Mouse (Mus musculus) megakaryocyte-erythroid progenitor cell, adult 5-6 weeks (primary cell): ENCODE data around the gene Kif27. TPM values are rescaled to one million over a fixed set of nuclear protein-coding genes. Genes with fewer than 3 reads are reported as not detected.
A peak's percentile ranks its signal among the peaks of the same experiment; 100 is the strongest.
"Not testable (repeated sequence)": the region's sequence is repeated elsewhere in the genome, so short reads cannot be mapped to it uniquely, and the experiment has no call there.

ENCODE experiments used
- ATAC-seq: replicated peaks from 2 replicates; pipeline ENCODE4 v1.8.0; 2016; ENCODE audit warnings: mild to moderate bottlenecking, inconsistent platforms; ENCODE audit not compliant: severe bottlenecking, poor library complexity, low FRiP score, low TSS enrichment
- total RNA-seq, 2 experiments: library from RNA; stranded (forward) in 1 of 2; stranded (reverse) in 1 of 2; fragments of 200-1000, 215-1000 nt in 1 of 2; fragments of >200 nt in 1 of 2; fragmentation: Nextera tagmentation in 1 of 2; gene quantifications; 2 replicates each; pipeline ENCODE4 v1.2.3; 2014 to 2017

The Kif27 gene
- total RNA-seq, 2 experiments from 2014 or later, result 0.75 TPM; not detected in 1

DNA sequence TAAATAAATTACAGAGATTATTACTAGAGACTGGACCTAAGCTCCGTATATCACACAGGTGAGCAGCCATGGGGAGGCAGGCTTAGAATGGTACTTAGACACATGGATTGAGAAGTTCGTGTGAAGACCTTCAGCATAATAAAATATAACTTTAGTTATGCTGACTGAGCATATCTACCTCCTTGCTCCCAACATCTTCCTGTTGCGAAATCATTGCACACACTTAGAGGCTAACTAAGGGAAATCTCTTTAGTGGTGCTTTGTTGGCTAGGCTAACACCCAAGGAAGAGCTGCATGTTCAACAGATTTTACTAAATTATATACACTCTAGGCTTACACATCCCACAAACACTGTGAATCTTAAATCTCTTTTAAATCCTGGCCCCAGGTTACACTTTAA is 7.5 kb upstream of the Kif27 start:
- no peak for ATAC-seq

DNA sequence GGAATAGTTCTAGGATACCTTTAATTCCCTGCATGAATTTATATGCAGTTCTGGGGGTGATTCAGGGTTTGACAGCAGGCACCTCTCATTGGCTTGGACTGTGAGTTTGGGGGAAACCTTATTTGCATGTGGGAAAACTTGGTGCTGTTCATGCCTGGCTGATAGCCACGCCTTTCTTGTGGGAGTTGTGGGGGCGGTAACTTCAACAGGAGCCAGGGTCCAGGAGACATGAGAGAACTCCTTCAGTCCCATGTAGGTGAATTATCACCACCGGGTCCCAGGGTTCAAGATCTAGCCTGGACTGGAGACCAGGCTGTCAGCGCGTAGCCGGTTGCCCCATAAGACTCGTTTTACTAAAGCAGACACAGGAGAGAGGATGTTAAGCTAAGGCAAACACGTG is 6.3 kb upstream of the Kif27 start:
- ATAC-seq, result not testable (repeated sequence)

DNA sequence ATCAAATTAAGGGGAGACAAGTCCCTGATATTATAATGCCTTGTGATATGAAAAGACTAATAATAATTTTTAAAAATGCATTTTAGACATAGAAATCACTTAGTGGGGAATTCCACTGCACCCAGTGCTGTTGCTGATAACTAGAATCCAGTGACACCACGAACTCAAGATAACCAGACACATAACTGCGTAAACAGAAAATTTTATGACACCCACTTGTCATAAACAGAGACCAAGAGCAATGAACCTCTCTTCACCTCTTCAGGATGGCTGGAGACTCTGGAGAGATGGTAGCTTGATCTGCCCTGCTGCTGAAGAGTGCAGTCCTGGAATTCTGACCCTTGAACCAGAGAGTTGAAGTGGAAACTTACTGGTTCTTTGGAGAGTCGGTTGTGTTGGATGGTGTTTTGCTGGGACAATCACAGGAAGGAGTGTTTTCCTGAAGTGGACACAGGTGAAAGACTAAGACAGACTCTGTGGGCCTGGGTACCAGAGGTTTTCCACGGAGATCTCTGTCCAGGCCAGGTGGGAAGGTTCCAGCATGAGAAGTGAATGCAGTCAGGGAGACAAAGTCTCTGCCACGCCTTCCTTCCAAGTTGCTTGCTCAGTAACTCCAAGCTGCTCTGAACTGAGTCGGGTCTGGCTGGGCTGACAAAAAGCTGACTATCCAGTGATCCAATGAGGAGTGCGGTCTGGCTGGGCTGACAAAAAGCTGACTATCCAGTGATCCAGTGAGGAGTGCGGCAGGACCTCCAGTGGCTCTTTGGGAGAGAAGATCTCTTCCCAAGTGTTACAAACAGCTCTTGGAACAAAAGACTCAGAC is 5.6 kb upstream of the Kif27 start:
- peak; percentile 77 for ATAC-seq

DNA sequence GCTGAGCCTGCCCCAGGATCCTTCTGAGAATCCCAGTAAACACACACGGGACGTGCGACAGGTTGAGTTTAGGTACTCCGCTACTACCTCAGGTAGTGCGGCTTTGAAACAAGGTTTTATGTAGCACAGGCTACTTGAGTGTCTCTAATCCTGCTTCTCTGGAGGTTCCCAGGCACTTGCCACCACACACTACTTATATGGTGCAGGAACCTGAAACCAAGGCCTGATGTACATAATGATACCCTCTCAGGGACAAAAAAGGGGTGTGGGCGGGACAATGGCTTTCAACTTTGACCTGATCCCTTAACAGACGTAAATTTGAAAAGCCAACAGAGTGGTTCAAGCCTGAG is 357 bp upstream of the Kif27 start:
- peak; percentile 61; the same call in 1 of the 2 replicates for ATAC-seq

DNA sequence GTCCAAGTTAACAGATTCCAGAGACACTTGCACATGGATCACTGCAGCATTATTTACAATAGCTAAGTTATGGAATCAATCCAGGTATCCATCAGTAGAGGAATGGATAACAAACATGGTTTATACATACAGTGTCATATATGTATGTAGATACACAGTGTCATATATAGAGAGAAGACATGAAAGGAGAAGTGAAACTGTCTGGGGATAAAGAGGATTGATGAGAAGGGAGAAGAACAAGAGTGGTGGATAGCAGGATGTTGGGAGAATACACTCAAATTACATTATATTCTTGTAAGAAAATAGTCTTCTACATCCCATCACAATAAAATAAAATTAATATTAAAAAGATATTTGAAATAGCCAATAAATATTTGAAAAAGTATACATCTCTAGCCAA is 5.9 kb downstream of the Kif27 start:
- no peak for ATAC-seq

DNA sequence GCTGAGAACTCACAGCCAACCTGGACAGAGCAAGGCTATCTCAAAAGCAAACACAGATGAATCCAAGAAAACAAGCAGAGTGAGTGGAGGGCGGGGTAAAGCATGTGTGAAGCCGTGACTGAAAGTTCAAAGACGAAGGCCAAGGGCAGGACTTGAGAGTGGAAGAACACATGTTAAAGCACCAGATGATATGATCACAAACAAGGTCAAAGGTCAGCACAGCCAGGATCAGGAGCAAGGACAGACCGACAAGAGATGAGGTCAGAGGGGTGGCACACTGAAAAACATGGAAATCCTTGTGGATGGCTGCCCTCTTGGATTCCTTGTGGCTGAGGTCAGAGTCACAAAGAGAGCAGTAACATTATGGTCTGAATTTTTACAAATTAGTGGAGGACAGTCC is 8.3 kb downstream of the Kif27 start:
- no peak for ATAC-seq

DNA sequence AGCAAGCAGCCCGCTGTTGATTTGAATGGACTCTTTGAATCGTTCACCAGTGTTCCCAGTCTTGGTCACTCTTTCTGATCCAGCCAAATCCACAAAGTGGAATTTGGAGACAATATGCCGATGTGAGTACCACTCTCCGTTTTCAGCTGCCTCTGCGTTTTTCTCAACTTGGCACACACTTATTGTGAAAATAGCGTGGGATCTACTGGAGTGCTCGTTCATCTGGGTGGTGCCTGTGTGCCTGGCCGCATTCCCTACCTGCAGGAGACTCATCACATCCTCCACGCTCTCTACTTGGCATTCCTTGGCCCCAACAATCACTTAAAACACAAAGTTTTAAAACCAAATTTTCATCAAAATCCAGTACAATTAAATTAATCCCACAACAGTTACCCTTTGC is 14.4 kb downstream of the Kif27 start:
- no peak for ATAC-seq

DNA sequence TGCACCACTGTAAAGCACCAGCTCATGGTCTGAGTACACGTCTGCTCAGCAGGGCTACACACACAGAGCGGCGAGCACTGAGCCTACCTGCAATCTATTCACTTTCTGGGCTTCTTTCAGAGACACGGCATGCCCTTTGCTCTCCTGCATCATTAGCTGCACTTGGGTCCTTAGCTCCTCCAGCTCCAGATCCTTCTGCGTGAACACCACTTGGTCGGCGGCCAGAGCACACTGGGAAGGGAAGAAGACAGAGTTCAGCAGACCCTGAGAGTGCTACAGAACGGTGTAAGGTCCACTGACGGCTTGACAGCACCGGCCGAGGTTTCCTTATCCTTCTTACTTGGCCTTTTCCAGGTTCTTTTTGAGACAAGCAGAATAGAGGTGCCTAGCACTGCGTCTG is 21.5 kb downstream of the Kif27 start:
- ATAC-seq, result no peak

DNA sequence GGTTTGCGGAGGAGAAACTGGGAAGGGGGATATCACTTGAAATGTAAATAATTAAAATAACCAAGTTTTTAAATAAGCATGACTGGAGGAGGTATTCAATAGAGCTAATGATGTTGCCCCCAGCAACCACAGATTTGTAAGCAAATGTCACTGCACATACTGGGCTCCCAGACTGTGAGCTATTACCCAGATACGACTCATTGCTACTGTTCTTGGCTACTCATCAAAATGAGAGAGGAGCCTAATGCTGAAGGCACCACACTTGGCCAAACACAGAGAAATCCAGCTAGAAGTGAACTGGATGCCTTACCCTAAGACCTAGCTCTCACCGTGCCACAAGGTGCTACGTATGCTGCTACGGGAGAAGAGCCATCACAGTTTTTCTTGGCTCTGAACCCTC is 24.8 kb downstream of the Kif27 start:
- no peak for ATAC-seq

DNA sequence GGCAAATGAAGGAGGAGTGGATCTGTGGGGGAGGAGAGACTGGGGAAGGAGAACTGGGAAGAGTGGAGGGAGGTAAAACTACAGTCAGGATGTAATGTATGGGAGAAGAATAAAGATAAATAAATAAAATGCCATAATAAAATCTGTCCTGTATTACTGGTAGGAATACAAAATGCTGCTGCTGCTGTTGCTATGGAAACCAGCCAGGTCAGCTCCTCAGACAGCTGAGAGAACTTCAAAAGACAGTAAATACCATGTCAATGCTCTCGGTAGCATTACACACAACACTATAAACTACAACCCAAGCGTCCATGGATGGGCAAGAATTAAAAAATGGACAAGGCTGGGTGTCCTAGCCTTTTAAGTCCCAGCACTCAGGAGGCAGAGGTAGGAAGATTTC is 41.2 kb downstream of the Kif27 start:
- ATAC-seq, result no peak

DNA sequence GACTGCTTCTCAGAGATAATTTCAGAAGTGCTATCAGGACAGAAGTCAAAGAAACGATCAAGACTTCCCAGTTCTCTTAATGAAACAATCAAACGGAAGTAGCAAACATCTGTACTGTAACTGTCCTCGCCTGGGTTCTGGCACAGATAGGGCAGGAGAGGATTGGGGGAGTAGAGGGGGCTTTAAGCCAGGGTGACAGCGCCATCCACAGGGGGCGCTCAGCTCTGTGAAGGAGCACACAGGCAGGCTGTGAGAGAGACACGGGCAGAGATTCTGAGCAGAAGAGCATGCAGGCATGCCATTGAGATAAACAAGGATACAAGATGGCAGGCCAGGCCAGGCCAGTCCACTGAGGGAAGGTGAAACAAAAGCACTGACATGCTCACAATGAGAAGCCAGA is 43.9 kb downstream of the Kif27 start:
- peak; percentile 87 for ATAC-seq

DNA sequence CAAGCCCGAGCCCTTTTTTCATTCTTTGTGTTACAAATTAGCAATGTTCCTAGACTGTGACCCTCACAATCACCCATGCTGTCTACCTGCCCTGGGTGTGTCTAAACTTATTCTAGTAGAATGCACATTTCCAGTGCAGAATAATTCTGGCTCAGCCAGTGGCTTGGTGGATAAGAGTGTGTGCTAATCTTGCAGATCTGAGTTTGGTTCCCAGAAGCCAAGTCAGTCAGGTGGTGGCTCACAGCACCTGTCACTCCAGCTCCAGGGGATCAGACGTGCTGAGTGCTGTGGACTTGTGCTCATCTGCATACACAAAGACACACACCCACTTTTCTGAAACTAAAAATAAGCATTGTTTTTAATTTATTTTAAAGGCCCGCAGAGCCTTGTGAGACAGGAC is 45.2 kb downstream of the Kif27 start:
- 0 out of 2 replicates have a peak, but pooled peaks have one; percentile 40 for ATAC-seq

DNA sequence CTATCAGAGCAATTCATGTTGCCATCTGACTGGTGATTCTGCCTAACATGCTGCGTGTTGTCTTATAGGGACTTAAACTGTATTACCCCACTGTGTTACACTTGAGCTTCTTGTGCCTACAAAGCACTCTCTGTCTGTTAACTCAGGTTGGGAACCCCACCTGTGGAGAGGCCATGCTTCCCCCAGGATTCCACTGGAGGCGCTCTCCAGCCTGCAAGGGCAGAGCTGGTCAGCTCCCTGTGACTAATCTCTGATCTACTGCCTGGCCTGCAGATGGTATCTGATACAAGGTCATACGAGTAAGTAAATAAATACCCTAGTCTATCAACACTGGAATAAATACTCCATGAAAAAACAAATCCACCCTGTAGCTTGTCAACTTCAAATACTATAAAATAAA is 47.6 kb downstream of the Kif27 start:
- ATAC-seq, result no peak

DNA sequence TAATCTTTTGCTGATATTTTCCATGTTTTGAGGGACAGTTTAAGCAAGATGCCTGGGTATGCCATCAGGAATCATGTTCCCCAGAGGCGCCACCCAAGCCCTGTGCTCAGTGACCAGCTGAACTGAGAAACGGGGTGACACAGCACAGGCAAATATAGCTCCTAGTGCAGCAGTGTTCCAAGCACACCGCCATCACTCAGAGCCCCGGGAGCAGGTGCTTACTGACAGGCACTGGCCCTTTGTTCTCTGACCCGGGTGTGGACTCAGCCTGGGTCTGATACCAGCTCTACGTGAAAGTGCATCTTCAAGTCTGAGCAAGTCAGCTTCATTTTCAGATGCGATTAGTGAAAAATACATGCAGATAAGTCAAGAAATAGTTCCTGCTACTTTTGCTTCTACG is 49.4 kb downstream of the Kif27 start:
- no peak for ATAC-seq

DNA sequence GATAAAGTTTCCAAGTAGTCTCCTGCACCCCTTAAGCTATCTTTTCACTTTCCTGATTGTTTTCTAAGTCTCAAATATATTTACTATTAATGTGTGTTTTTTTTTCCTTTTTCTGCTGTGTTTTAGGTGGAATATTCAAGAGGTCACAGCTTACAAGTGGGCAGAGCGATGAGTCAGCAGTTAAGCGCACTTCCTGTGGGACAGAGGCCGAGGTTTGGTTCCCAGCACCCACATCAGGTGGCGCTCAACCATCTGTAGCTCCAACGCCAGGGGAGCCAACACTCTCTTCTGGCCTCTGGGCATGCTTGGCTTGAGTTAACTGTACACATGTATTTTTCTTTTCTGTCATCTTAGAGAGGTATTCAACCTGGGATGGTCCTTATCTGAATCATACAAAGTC is 51.5 kb downstream of the Kif27 start:
- no peak for ATAC-seq

DNA sequence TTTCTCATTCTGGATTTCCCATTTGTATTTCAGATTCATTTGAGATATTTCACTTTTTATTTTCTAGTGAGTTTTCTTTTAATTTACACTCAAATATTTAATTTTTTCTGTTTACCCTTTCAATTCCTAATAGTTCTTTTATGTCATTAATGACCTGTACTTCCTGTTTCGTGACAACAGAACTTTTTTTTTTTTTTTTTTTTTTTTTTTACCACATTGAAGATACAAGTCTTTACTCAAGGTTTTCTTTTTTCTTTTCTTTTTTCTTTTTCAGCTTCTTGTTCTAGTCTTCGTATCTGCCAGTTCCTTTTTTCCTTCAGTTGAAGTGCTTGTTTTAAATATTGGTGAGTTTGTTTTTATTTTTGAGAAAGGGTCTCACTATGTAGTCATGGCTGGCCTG is 53.7 kb downstream of the Kif27 start:
- ATAC-seq, result no peak

DNA sequence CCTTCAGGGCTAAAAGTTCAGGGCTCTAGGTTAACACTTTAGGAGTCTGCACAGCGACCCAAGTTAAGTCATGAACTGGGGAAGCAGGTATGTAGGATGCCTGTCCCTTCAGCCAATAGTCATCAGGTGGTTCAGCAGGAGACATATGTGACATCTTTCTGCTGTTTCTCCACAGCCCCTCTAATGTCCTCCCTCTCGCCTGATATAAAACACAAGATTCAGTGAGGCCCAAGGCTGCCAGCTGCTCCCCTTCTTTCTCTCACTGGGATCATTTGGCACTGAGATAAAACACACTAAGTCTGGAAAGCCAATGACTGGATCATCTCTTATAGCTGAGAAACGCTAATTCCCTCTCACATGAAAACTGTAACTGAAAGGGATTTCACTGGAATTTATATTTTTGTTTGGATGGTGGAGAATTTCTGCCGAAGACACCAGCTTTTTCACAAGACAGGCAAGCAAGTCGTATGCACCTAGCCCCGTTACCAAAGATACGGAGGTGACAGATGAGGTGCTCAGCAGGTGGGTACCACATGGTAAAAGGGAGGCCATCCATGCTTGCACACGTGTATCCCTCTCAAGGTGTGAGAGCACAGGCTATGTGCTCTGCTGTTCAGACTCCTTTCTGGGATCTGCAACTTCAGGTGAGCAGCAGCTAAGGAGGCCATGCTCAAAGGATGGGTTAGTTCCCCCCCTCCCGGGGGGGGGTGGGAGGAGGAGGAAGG is 56.3 kb downstream of the Kif27 start:
- no peak for ATAC-seq

DNA sequence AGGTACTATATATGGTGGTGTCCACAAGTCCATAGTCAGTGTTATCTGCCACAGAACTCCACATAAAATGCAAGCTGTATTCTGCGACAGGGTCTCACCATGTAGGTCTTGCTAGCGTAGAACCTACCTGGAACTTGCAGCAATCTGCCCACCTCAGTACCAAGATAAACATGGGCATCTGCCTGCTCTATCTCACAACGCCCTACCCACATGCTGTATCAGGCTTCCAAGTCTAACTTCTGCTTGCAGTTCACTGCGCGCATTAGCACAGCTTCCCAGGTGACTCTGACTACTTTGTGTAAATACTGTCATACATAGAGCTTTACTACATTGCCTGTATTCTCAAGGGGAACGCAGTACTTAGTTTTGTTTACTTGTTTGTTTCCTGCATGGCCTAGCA is 57.0 kb downstream of the Kif27 start:
- no peak for ATAC-seq

DNA sequence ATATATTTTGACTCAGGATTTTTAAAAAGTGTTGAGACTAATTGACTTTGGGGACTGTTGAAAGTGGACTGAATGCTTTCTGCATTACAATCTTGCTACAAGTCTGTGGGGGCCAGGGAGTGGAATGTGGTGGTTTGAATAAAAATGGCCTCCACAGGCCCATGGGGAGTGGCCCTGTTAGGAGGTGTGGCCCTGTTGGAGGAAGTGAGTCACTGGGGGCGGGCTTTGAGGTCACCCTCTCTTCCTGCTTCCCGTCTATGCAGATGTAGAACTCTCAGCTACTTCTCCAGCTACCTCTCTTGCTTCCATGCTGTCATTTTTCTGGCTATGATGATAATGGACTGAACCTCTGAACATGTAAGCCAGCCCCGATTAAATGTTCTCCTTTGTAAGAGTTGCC is 60.2 kb downstream of the Kif27 start:
- ATAC-seq, result no peak

DNA sequence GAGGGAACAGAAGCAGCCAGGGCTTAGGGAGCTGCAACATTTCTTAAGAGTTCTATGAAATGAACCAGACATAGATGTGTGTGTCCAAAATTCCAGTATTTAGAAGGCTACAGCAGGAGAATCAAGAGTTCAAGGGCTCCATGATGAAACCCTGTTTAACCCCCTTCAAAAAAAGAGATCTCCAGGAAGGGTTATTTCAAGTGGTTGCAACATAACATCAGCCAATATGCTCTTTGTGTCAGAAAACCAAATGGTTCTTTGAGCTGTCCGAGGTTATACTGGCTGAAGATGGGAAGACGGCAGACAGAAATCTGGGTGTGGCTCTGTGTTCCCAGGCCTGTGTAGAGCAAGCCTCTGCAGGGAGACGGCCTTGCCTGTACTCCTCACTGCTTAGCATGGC is 63.3 kb downstream of the Kif27 start:
- ATAC-seq, result no peak

DNA sequence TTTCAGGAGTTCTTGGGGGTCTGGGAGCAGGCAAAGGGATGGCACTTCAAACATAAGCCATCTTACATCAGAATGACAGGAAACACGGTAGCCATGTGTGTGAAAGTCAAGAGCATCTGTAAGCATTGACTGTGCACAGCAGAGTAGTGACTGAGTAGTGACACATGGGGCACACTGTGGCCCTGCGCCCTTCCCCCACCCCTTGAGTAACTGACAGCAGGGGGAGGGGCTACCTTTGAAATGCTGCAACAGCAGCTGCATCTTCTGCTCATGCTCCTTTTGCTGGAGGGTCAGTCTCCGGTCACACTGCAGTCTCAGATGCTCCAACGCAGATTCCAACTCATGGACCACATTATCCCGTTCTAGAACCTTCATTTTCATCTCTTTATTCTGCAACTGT is 66.1 kb downstream of the Kif27 start:
- ATAC-seq, result no peak
